Mouse (Mus musculus) ovary, adult 18-20 months (tissue): ENCODE data around the gene Ppil2.

Experiments used
- DNase-seq: peaks from one replicate; pipeline ENCODE4 v3.0.0; 2022; ENCODE audit warnings: low spot score, mixed read lengths

The Ppil2 gene

DNA sequence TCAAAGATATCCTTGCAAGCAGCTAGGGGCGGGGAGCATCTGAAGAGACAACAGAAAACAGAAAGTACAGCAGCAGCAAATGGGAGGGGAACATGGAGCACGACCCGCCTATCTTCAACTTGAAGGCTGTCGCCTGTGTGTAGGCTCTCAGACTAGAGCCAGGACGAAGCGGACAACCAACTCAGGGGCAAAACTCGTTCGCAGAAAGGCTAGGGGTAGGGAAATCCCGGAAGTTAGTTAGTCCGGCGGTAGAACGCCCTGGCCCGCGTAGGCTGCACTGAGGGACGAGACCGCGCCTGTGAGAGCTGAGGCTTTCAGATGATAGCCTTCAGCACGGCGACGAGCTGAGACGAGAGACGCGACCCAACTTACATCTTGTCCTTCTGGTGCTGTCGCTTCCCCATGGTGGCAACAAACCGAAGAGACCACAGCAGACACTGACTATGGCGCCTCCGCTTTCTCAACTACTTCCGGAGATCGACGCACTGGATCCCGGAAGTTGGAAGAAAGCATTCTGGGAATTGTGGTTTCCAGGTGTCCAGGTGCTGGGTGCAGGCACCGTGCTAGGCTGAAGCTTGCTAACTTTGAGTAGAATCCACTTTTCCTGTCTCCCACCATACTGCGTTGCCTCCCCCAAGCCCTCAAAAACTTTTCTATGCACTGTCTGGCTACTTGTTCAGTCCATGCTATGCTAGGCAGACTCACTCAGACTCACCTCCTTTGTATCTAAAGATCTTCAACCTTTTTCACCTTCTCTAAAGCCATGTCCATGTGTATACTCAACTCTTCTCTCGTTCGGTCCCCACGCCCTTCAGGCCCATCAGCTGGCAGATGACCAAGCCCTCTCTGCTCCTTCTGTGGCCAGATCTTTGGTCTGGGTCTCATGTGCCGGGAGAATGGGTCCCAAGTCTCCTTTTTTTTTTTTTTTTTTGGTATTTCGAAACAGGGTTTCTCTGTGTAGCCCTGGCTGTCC, at the start of gene Ppil2:
Ppil2 (minus strand) TSS at position 487 of the 973 bp plus-strand sequence.
- peak; percentile 44 for DNase-seq

DNA sequence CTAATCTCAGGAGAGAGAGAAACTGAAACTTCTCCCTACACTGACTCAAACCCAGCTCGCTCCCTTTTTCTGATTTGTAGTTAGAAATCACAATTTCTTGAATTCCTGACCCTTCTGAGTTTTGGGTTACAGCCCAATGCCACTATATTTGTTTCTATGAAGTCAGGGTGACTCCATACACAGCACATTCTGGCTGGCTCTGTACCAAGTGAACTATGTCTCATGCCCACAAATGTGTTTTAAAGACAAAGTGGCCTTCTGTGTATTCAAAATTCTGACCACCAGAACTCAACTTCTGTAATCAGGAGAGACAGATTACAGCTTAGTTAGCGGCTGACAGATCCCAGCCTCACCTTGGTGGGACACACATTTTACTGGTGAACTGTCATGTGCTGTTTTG, 43.3 kb upstream of the Ppil2 start:
- DNase-seq: no peak

DNA sequence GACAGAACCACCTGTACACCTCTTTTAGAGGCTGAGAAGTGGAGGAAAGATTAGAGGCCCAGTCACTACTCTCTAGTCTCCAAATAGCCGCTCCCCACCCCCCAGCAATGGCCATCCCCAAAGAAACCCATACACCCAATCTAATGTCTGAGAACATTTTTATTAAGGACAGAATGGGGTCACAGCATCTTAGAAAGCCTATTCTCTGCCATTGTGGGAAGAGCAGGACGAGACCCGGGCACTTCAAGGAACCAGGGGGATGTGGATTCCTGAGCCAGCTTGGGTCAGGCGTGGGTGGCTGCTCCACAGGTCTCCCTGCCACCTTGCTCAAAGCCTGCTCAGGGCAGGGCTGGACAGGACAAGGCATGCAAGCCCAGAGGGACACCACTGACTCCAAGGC, 40.8 kb upstream of the Ppil2 start:
- DNase-seq: no peak

DNA sequence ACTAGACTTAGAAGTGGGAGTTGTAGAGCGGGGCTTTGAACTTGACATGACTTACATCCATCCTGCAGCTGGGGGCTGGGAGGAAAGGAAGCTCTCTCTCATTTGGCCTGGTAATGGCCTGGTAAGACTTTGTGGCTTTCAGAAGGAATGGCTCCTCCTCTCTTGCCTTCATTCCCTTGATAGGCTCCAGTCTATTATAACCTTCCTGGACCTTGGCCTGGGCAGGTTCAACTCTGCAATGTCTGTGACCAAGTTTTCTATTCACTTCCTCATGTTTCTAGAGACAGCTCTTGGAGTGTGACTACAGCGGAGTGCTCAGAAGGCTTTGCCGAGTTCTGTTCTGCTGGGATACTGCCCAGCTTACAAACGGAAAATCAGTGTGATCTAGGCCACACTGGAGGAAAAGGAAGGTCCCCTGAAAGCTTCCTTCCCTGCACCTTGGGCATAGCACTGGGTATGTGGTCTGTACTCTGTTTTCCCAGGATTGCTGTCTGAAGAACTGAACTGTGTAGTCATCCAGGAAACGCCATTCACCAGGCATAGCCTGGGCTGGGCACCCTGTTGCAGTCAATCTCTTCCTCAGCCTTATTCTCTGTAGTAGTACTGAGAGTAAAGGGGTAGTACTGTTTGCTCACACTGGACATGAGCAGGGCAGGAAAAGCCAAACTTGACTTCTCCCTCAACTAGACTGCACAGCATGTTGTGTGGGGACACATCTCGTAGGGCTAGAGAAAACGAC, 39.6 kb upstream of the Ppil2 start:
- DNase-seq: no peak

DNA sequence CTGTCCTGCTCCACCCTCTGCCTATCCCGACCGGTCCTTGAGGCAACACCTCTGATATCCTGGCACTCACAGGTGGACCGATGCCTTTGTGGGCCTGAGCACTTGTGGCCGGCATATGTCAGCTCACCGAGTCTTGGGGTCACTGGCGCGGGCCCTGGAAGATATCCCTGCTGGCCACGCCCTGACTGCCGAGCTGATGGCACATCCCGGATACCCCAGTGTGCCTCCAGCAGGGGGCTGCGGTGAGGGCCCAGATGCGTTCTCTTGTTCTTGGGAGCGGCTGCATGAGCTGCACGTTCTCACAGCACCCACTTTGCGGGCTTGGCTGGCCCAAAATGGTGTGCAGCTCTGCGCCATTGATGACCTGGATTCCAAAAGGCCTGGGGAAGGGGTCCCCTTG, 37.0 kb upstream of the Ppil2 start:
- no peak for DNase-seq

DNA sequence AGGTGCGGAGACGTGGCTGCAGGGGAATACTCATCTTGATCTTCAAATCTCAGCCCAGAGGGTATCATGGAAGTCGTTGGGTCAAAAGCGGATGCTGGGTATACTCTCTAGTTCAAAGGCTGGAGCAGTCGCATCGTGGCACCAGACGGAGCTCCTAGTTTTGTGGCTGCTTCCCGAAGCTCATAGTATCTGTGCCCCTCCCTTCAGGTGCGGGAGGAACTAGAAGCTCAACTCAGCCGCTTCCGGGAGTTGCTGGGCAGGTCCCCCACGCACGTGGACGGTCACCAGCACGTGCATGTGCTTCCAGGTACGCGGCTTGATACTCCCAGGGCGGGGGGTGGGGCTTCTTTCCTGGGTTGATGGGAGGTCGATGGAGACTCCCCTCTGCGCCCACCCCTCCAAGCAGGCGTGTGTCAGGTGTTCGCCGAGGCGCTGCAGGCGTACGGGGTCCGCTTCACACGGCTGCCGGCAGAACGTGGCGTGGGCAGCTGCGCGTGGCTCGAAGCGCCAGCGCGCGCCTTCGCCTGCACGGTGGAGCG, 36.4 kb upstream of the Ppil2 start:
- DNase-seq: no peak

DNA sequence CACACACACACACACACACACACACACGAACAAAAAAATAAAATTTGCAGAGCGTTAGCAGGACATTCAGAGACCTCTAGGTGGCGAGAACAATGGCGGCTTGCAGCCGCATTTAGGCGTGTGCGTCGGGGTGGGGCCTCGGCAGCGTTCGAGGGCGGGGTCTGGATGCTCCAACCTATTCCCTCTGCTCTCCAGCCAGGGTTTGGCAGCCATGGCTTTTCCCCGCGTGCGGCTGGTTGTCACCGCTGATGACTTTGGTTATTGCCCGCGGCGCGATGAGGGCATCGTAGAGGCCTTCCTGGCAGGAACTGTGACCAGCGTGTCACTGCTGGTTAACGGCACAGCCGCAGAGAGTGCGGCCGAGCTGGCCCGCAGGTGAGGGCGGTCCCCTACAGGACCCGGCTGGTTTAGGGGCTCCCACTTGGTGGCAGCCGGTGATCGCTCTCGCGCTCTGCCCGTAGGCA, 35.7 kb upstream of the Ppil2 start, which contains the start of gene Ccdc116:
Ccdc116 (minus strand) TSS at position 458 of the 464 bp plus-strand sequence.
- DNase-seq: peak; percentile 62

DNA sequence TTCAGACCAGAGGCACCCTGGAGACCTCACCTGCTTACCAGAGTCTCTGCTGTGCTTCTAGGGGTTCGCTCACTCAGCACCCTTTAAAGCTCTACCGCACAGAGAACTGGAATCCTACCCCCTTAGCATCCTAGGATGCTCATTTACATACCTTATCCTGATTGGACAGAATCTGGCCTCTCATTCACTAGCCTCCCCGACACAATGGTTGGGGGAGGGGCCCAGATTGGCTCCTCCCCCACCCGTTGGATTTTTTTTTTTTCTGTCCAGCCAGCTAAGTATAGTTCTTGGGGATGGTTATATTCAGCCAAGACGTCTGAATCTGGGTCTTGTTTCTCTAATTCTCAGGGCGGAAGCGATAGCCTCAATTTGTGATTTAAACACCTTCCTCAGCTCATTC, 33.3 kb upstream of the Ppil2 start, which contains the start of gene Ydjc:
Ydjc (plus strand) TSS at position 283 of the 400 bp plus-strand sequence.
- no peak for DNase-seq

DNA sequence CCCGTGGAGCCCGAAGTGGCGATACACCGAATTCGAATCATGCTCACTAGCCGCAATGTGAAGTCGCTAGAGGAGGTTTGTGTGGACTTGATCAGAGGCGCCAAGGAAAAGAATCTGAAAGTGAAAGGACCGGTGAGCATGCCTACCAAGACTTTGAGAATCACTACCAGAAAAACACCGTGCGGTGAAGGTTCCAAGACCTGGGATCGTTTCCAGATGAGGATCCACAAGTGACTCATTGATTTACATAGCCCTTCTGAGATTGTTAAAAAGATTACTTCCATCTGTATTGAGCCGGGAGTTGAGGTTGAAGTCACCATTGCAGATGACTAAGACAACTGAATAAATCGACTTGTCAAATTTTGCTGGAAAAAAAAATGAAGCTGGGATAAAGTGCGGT, 26.3 kb upstream of the Ppil2 start:
- DNase-seq: no peak

DNA sequence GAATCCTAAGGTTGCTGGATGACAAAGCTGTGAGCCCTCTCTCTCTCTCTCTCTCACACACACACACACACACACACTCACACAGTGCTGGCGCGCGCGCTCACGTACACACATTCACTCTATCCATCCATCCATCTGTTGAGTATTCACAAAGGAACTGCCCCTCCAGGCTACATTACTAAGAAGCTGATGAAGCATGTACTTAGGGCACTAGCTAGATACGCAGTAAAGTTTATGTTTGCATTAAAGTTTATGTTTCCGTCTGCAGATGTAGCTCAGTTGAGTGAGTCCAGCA, 21.8 kb upstream of the Ppil2 start:
- DNase-seq: no peak

DNA sequence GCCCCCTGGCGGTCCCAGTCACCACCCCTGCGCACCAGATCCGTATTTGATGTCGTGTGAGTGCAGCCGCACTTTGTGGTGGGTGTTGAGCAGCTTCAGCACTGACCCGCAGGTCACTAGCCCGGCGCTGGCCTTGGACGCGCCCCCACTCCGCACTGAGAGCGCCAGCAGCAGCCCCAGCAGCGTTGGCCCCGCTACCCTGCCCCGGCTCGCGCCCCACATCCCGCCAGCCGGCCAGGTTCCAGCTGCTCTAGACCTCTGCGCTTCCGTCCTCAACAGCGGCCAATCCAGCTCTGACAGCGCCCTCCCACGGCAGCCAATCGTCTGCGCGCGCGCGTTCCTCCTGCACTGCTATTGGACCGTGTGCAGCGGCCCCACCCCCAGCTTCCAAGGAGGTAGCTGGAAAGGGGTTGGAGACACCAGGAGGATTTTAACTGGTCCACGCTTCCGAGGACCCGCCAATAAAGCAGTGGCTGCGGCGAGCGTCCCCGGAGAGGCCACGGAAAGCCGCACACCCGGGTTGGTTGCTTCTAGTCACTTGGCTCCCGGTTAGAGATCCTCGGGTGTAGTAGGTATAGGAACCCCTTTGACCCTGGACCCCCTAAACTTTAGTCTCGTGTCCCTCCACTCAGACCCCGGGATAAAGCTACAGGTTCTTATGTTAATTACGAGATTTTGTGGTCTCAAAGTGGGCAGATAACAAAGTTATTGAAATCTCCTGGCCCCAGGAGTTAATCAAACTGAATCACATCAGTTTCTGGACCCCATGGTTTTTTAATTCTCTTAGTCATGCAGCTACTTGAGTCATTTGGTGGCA, 21.2 kb upstream of the Ppil2 start, which contains the start of gene Sdf2l1:
Sdf2l1 (minus strand) TSS at position 295 of the 817 bp plus-strand sequence.
- peak; percentile 95 for DNase-seq

DNA sequence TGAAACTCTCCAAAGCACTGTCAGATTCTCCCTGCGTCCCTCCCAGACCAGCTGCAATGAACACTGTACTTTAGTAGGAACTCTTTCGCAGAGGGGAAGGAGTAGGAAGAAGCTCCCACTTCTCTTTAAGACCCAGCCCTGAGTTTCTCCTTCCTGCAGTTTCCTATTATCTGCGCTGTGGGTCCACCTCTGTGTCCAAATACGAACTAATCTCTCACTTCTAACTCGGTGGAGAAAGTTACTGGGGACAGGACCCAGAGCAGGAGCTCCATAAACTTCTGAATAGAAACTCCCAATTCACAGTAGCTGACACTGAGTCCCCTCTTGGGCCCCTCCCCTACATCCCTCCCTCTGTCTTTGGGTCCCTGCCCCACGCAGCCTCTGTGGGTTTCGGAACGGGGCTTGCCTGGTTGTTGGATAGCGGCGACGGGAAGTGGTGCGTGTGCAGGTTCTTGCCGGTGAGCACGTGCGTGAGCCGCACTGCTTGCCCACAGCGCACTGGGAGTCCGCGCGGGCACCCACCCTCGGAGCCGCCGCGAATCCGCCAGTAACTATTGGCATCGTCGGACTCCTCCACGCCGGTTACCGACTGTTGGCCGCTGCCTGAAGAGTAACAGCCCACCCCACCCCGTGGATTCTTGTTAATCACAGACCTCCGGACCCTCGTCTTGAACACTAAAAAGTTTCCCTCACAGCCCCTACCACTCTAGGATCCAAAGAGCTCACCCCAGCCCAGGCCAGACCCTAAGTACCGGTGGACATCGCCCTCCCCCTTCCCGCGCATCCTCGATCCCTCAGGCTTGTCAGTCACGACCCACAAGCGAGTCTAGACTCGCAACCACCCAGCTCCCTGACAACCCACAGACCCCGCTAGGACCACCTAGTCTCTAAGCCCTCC, 20.4 kb upstream of the Ppil2 start:
- DNase-seq: no peak

DNA sequence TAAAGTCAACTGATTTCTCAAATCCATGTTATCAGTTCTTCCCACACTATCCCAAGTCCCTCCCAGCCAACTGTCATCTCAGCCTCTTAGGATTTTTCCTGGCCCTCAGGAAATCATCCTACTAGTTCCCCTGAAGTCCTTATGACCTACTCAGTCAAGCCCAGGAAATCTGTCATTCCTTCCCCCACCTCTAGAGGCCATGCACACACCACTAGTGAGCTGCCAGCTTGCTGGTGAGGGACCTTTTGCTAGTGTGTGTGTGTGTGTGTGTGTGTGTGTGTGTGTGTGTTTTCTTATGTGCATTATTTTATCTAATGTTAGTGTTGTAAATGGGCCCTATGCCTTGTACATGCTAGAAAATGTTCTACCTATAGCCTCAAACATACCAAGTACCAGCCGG, 16.2 kb upstream of the Ppil2 start:
- no peak for DNase-seq

DNA sequence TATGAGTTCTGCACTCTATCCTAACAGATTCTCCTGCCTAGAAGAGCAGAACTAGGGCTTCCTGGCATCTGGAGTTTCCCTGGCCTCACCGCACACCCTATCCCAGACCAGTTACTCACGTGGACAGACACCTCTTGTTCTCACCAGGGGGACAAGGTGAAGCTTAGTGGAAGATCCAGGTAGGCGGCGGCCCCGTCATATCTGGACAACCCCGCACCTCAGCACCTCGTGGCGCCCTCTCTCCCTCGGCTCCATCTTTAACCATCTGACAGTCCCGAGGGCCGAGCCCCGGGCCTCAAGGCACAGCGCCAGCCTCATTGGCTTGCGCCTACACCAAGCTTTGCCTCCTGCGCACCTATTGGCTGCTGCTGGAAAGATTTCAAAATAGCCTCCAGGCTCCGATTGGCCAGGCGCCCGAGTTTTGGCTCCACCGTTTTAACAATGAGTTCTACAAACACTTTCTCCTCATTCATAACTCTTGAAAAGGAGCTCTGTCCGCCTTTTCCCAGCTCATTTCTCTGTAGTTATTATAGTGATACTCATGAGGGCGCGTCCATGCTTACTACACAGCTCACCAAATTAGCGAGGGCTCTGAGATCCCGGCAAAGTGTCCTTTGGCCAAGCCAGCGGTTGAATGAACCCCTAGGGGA, 13.9 kb upstream of the Ppil2 start, which contains the start of gene 2610318N02Rik:
2610318N02Rik (minus strand) TSS at position 297 of the 650 bp plus-strand sequence.
- DNase-seq: peak; percentile 73

DNA sequence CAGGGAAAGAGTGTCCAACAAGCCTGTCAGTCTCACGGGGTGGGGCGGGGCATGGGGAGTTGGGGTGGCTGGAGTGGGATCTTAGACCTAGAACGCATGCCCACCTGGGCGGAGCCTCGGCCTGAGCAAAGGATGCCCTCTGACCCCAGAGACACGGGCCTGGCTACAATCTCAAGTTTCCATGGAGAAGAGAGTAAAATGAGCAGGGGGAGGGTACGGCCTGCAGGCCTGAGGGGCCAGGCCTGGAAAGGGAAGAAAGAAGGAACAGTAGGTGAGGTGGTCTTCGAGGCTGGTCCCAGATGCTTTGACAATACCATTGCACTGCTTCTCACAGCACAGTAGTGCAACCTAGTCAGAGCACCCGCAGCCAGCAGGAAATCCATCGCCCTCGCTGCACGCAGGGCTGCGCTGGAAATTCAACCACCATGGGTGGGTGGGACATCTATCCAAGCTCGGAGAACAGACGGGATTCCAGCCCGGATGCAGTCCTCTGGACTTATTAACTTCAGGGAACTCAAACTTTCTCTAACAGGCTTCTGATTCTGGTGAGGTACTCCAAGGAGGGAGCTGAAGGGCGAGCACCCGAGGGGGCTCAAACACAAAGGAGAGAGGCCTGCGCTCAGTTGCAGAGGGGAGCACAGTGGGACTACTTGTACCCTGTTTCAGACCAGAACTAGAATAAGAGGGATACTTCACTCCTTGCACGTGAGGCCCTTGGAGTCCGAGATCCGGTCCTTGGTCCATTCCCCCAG, 13.2 kb upstream of the Ppil2 start:
- no peak for DNase-seq

DNA sequence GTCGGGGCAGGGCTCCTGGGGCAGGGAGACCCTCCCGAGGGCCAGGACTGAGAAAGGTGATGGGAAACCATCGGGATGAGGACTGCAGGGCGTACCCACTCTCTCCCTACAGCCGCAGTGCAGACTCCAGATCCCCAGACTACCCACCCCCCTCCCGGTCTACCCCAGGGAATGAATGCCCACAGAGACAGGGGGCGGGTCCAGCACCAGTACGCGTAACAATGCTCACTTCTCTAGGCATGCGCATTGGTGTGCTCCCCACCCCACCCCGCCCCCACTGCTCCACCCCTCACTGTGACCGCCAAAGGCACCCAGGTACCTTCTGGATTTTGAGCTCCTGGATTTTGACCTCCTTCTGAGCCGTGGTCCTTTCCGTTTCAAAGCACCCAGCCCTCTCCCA, 10.5 kb upstream of the Ppil2 start:
- no peak for DNase-seq

DNA sequence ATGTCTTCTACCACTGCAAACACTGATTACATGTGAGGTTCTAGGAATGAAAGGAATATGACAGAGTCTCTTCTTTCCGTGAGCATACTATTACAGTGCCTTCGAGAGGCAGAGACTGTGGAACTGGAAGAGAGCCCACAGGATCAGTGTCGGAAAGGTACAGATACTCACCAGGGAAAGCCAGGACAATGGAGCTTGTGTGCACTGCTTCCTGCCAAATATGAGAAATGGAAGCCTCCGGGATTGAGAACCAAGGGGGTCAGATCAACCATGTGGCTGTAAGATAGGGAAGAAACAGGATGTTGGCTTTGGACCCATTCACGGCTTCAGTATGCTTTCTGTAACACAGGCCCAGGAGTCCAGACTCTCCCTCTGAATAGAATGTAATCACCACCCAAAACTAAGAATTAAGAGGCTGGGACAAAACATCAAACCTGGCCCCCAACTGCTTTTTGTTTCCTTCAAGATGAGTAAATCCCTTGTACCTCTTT, 6.3 kb upstream of the Ppil2 start:
- DNase-seq: no peak

DNA sequence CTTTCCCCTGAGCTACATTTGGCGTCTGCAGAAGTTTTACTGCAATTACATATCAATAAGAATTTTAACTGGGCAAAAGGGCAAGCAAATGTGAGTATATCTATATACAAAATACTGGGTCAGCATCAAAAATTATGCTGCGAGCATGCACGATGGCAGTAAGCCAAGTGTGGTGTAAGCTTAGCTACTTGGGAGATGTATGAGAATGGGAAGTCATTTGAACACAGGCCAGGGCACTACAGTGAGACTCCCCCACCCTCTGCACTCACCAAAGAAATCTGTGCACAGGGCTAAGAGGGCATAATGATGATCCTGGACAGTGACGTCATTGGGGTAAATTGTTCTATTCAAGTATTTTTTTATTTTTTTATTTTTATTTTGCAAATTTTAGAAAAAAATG, 6.5 kb downstream of the Ppil2 start:
- no peak for DNase-seq

DNA sequence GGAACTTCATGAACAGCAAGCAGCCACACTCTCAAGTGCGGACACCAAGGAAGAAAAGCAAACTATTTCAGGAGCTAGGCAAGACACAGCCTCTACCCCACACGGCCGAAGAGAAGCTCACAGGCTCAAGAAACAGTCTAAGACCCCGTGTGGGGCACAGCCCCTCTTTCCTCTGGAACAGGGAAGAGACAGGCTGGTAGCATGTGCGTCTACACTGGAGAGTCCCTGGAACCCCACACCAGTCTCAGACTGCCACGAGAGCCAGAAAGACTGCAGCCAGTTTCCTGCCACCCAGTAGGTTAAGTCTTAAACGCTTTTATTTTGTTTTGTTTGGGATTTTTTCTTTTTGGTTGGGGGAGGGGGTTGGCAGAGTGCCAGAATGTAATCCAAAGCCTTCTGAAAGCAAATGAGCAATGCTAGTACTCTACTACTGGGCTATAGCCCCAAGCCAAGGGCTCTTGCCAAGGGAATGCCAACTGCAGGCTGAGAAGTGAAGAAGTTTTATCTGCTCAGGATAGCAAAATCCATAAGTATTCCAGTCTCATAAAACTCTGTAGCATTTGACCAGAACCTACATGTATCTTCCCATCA, 8.3 kb downstream of the Ppil2 start:
- no peak for DNase-seq
